Mouse (Mus musculus) heart, adult 2 months (tissue): Measurements from ENCODE around the gene Gxylt2. TPM values are rescaled to one million over a fixed set of nuclear protein-coding genes. Genes with fewer than 3 reads are reported as not detected.
A peak's percentile ranks its signal among the peaks of the same experiment; 100 is the strongest.

Experiments
- DNase-seq, 2 experiments: peaks; one replicate each; pipeline ENCODE4 v3.0.0; 2021
- H3K27ac ChIP-seq: fragments of 200-600 bp; 2 replicates; pipeline ENCODE4 v1.8.1; 2022
- H3K27me3 ChIP-seq: fragments of 200-500 bp; 2 replicates; pipeline ENCODE4 v1.6.1; 2012; ENCODE audit warnings: mild to moderate bottlenecking, low read length, inconsistent platforms, mixed read lengths; ENCODE audit not compliant: control insufficient read depth, insufficient read depth
- H3K36me3 ChIP-seq: fragments of 200-500 bp; 2 replicates; pipeline ENCODE4 v1.6.1; 2012; ENCODE audit warnings: low read length, inconsistent platforms; ENCODE audit not compliant: control insufficient read depth, insufficient read depth
- H3K4me1 ChIP-seq: fragments of 200-500 bp; 2 replicates; pipeline ENCODE4 v1.6.1; 2011; ENCODE audit warnings: low read length; ENCODE audit not compliant: control insufficient read depth, insufficient read depth
- H3K4me3 ChIP-seq: fragments of 200-600 bp; 2 replicates; pipeline ENCODE4 v1.8.1; 2022
- H3K79me2 ChIP-seq: fragments of 200-500 bp; replicated peaks from 2 replicates; pipeline ENCODE4 v1.6.1; 2012; ENCODE audit warnings: mild to moderate bottlenecking, inconsistent platforms, low read length, moderate library complexity, mixed read lengths; ENCODE audit not compliant: control insufficient read depth, insufficient read depth
- H3K9ac ChIP-seq: fragments of 200-500 bp; 2 replicates; pipeline ENCODE4 v1.6.1; 2012; ENCODE audit warnings: low read depth, mild to moderate bottlenecking, control low read depth, inconsistent platforms, low read length, mixed read lengths
- CTCF ChIP-seq: fragments of 200-600 bp; IDR thresholded peaks from 2 replicates; pipeline ENCODE4 v1.8.1; 2022; ENCODE audit warnings: antibody characterized with exemption, mild to moderate bottlenecking, moderate library complexity
- EP300 ChIP-seq: fragments of 200-500 bp; IDR thresholded peaks from 2 replicates; pipeline ENCODE4 v1.6.1; 2011; ENCODE audit warnings: low read depth, low read length, control low read depth; ENCODE audit not compliant: insufficient read depth
- POLR2A ChIP-seq: fragments of 200-500 bp; IDR thresholded peaks from 2 replicates; pipeline ENCODE4 v1.6.1; 2011; ENCODE audit warnings: mild to moderate bottlenecking, low read depth, low read length, control low read depth; ENCODE audit not compliant: insufficient read depth
- WGBS: fragments of 180-500 bp; shearing (Covaris S2); methylation state at CpG from one replicate; pipeline ENCODE4 v1.1.7; 2018; 5-methylcytosine and 5-hydroxymethylcytosine counted together
- intact Hi-C: fragments of 180-260 bp; cut with DNase I; formaldehyde crosslinking; loops from one replicate; pipeline ENCODE4 v1.15.1; 2025
- polyA plus RNA-seq: library from polyadenylated mRNA; depleted of rRNA; stranded (reverse); fragments of >200 nt; gene quantifications from 2 replicates; pipeline ENCODE4 v1.2.3, GENCODE M21; 2012
- total RNA-seq, 2 experiments: library from RNA; stranded (reverse); gene quantifications; 2 replicates each; pipeline ENCODE4 v1.2.3; 2021

Gxylt2 gene
- total and polyA plus RNA-seq, 3 experiments, result 2.0 to 3.1 (median 2.2) TPM

GRCm38 (mm10) chr6:100716152-100716551 lies 11.6 kb downstream of the Gxylt2 start:
- no peaks in the 10 kb centered on the region for H3K36me3 ChIP-seq
- TF ChIP-seq POLR2A, result no peak
- TF ChIP-seq EP300, result no peak
- no peak for TF ChIP-seq CTCF
- intact Hi-C loops, result no loop called here
- no peak overlapping the region for H3K27ac ChIP-seq
- peaks cover 2% of the 10 kb centered on the region for H3K4me1 ChIP-seq
- 37% methylated on average over 7 of the region's 7 CpGs for WGBS
- H3K79me2 ChIP-seq, result no peaks in the 10 kb centered on the region
- H3K9ac ChIP-seq, result no peak overlapping the region
- no peak for DNase-seq
- no peak overlapping the region for H3K4me3 ChIP-seq
- H3K27me3 ChIP-seq, result no peaks in the 10 kb centered on the region

DNA sequence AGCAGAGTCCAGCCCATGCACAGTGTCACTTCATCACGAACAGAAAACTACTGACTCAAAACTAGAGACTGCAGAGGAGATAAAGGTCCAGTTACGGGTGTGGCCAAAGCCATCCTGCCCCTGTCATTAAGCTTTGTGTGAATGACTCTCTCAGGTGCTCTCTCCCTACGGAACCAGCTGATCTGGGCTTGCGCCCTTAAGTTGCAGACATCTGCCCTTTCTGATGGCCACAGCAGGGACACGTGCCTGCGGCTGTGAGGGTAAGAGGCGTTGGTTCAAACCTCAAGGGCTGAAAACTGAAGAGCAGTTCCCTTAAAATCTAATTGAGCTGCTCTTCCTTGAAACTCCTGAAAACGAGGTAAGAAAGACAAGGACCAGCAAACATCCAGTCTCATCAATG lies 12.3 kb downstream of the Gxylt2 start:
- no peaks in the 10 kb centered on the region for H3K36me3 ChIP-seq
- intact Hi-C loops, result no loop called here
- H3K9ac ChIP-seq, result no peak overlapping the region
- no peak for TF ChIP-seq CTCF
- TF ChIP-seq EP300, result no peak
- no peak for TF ChIP-seq POLR2A
- H3K79me2 ChIP-seq, result no peaks in the 10 kb centered on the region
- peaks cover 2% of the 10 kb centered on the region for H3K4me1 ChIP-seq
- 74% methylated on average over 8 of the region's 8 CpGs for WGBS
- H3K27ac ChIP-seq, result no peak overlapping the region
- H3K4me3 ChIP-seq, result no peak overlapping the region
- no peaks in the 10 kb centered on the region for H3K27me3 ChIP-seq
- DNase-seq, result no peak

DNA sequence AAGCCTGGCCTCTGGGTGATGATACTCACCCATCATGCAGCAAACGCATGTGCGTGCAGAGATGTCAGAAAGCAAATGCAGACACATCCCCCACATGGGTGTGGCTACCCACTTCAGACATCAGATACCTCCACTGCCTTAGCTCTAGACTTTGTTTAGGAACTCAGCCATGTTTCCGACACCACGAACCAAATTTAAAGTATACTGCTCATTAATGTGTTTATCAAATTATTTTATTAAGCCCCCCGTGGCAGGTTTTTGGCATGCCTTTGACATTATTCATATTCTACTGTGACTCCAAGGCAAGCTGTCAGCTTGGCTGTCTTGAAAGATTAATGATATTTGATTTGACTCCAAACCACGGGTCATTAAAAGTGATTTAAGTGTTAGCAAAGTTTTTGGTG lies 15.6 kb downstream of the Gxylt2 start:
- H3K4me3 ChIP-seq, result no peak overlapping the region
- no peaks in the 10 kb centered on the region for H3K79me2 ChIP-seq
- no peak overlapping the region for H3K9ac ChIP-seq
- no peak overlapping the region for H3K27ac ChIP-seq
- intact Hi-C loops, result no loop called here
- H3K27me3 ChIP-seq, result no peaks in the 10 kb centered on the region
- WGBS, result 63% methylated on average over 6 of the region's 6 CpGs
- peaks cover 2% of the 10 kb centered on the region for H3K4me1 ChIP-seq
- no peaks in the 10 kb centered on the region for H3K36me3 ChIP-seq
- no peak for DNase-seq
- TF ChIP-seq POLR2A (no peak), CTCF (no peak), EP300 (no peak)

DNA sequence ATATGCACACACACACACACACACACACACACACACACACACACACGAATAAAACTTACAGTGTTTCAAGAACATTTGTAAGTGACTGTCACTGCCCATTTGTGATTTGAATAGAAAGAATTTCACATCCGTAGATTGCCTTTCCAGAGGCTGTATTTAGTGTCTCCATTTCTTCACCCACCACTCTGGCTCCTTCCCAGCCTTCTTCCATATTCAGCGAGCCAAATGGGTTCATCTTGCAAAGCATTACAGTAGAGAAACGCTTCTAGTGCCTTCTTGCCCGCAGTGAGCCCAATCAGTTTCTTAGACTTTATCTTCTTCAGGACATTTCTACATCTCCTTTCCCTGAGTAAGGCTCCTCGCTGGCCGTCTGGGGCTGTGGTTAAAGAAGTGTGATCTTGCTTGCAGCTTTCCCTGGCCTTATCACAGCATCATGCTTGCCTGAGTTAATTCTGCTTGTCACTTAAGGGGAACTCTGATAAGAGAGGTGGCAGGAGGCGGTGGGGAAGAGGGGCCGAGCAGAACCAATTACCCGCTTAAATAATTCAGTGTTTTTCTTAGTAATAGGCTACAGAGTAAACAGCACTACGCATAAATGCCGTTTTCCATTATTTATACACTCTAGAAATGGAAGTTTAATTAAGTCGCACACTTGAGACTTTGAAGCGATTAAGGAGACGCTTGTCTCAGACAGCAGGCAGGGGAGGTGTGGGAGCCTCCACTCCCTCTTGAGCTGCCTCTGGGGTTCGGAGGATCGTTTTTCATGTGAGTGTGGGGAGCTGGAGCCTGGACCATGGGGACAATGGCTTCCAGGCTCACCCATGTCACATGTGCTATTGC lies 16.6 kb downstream of the Gxylt2 start:
- Histone ChIP-seq H3K4me3 (no peak overlapping the region), H3K79me2 (no peaks in the 10 kb centered on the region), H3K27me3 (no peaks in the 10 kb centered on the region), H3K9ac (no peak overlapping the region), H3K4me1 (peaks cover 2% of the 10 kb centered on the region), H3K36me3 (no peaks in the 10 kb centered on the region), H3K27ac (no peak overlapping the region)
- WGBS, result 37% methylated on average over 17 of the region's 17 CpGs
- no peak for DNase-seq
- no peak for TF ChIP-seq POLR2A
- TF ChIP-seq CTCF, result no peak
- no peak for TF ChIP-seq EP300
- intact Hi-C loops, result no loop called here

DNA sequence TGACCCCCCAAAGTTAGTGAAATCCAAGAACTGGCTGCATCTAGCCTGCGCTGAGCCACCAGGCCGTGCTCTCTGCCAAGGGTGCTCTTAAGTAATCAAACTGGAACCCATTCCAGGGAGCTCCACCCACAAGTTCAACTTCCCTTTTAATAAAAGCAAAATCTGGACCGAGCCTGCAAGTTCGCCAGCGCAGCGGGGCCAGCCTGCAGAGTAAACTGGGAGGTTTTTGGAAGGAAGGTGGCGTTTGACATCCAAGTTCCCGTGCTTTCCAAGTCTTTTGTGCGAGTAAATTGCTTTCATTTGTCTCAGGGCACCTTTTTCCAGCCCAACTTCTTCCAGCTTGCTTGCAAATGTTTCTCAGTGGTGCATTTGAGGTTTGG lies 27.5 kb downstream of the Gxylt2 start:
- no peak overlapping the region for H3K4me3 ChIP-seq
- intact Hi-C loops, result no loop called here
- peaks cover 1% of the 10 kb centered on the region; the same call in 1 of the 2 replicates for H3K4me1 ChIP-seq
- 53% methylated on average over 9 of the region's 9 CpGs for WGBS
- no peak for TF ChIP-seq EP300
- TF ChIP-seq POLR2A, result no peak
- H3K79me2 ChIP-seq, result no peaks in the 10 kb centered on the region
- no peak overlapping the region for H3K9ac ChIP-seq
- H3K27me3 ChIP-seq, result no peaks in the 10 kb centered on the region
- H3K36me3 ChIP-seq, result no peaks in the 10 kb centered on the region
- H3K27ac ChIP-seq, result no peak overlapping the region; the same call in 1 of the 2 replicates
- peak; percentile 73 to 86 for DNase-seq

DNA sequence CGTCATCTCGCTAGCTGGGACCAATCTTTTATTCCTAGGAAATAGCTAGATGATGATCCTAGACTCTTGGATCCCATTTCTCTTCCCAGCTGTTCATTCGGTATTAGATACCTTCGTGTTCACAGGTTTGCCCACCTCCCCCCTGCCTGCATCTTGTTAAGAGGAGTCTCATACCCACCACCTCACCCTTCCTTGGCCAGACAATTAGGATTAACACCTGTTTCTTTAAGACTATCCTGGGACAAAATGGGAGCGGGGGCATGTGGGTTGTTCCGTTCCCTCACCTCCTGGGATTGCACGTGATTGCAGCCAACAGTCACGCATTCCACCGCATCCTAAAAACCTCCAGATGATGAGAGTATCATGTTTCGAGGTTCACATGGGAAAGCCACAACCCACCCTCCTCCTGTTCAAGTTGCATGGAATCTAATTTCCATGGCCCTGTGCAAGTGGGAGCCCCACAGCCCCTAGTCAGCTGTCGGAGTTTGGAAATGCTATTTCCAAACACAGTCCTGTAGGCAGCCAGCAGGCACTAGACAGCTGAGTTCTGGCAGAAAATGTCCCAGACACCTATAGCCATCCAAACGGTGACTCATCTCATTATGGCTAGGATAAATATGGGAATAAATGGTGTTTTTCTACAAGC lies 28.0 kb downstream of the Gxylt2 start:
- Histone ChIP-seq H3K4me3 (no peak overlapping the region), H3K9ac (no peak overlapping the region), H3K36me3 (no peaks in the 10 kb centered on the region), H3K4me1 (peaks cover 1% of the 10 kb centered on the region; the same call in 1 of the 2 replicates), H3K79me2 (no peaks in the 10 kb centered on the region), H3K27ac (peak overlapping the region; percentile 43), H3K27me3 (no peaks in the 10 kb centered on the region)
- intact Hi-C loops, result no loop called here
- TF ChIP-seq EP300 (no peak), CTCF (no peak), POLR2A (no peak)
- DNase-seq, result peak; percentile 44 to 69
- WGBS, result 51% methylated on average over 12 of the region's 12 CpGs
